Mouse (Mus musculus): ENCODE measurements around the gene Lrrc9.
A peak's percentile ranks its signal among the peaks of the same experiment; 100 is the strongest.

DNA sequence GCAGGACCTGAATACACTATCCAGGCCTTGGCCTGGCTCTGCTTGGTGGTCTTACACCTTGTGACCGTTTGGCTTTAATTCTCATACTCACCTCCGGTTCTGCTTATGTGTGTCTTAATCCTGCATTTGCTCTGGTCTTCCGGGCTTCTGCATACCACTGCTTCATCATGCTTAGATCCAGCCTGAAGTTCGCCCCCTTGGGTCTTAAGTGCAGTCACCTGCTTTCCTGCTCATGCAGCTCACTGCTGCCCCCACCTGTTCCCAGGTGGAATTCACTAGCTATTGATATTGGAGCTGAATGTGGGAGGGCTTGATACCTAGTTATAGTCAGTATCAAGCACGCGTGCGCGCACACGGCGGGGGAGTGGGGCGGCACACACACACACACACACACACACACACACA, 13.9 kb upstream of the Lrrc9 start:
- TF ChIP-seq CTCF (IDR thresholded peaks at IDR 0.05 in 2 of 3, conservative IDR thresholded peaks at IDR 0.05 in 1 of 3; ENCODE audit: control insufficient read depth in 1 of 3, insufficient read depth in 1 of 3, low read depth in 2 of 3, low read length in 3 of 3, poor library complexity in 1 of 3, severe bottlenecking in 1 of 3) (peak; percentile 50 to 66 (median 63)), MYB (IDR thresholded peaks at IDR 0.05; ENCODE audit: low read depth, low read length) (no peak), POLR2A (IDR thresholded peaks at IDR 0.05; ENCODE audit: control insufficient read depth in 1 of 2, insufficient read depth in 1 of 2, low read depth in 1 of 2, low read length in 2 of 2, poor library complexity in 1 of 2) (no peak), TAL1 (IDR thresholded peaks at IDR 0.05; ENCODE audit: low read length) (no peak), GATA1 (IDR thresholded peaks at IDR 0.05; ENCODE audit: low read depth, low read length) (no peak)
